Mouse (Mus musculus) limb, embryonic 14.5 days (tissue): Measurements from ENCODE around the gene Arrdc1. TPM values are rescaled to one million over a fixed set of nuclear protein-coding genes. Genes with fewer than 3 reads are reported as not detected.
"Not testable (repeated sequence)": the region's sequence is repeated elsewhere in the genome, so short reads cannot be mapped to it uniquely, and the experiment has no call there.

ENCODE experiments used
- ATAC-seq: fragments of 200-750 bp; cut with Nextera tagmentation; 2 replicates; pipeline ENCODE4 v1.8.0; 2017; ENCODE audit warnings: low read depth, moderate number of reproducible peaks, moderate TSS enrichment; ENCODE audit not compliant: low FRiP score
- DNase-seq: peaks from one replicate; pipeline ENCODE4 v3.0.0-alpha.2; 2015; ENCODE audit warnings: low spot score
- H3K27ac ChIP-seq: fragments of 300-500 bp; sonication (generic); replicated peaks from 2 replicates; pipeline ENCODE4 v1.5.1; 2014; ENCODE audit warnings: low read depth, mild to moderate bottlenecking, low read length, moderate library complexity, mixed read lengths
- H3K27me3 ChIP-seq: fragments of 300-500 bp; sonication (generic); 2 replicates; pipeline ENCODE4 v1.6.1; 2014; ENCODE audit warnings: low read length, mixed read lengths; ENCODE audit not compliant: control insufficient read depth, insufficient read depth
- H3K36me3 ChIP-seq: fragments of 300-500 bp; sonication (generic); 2 replicates; pipeline ENCODE4 v1.6.1; 2014; ENCODE audit warnings: mild to moderate bottlenecking, low read length, moderate library complexity, mixed read lengths; ENCODE audit not compliant: control insufficient read depth, insufficient read depth
- H3K4me1 ChIP-seq: fragments of 300-500 bp; sonication (generic); 2 replicates; pipeline ENCODE4 v1.6.1; 2014; ENCODE audit warnings: antibody characterized with exemption, low read length, mixed read lengths; ENCODE audit not compliant: control insufficient read depth, insufficient read depth
- H3K4me2 ChIP-seq: fragments of 300-500 bp; sonication (generic); replicated peaks from 2 replicates; pipeline ENCODE4 v1.6.1; 2014; ENCODE audit warnings: low read depth, mild to moderate bottlenecking, low read length, moderate library complexity; ENCODE audit not compliant: severe bottlenecking
- H3K4me3 ChIP-seq: fragments of 300-500 bp; sonication (generic); replicated peaks from 2 replicates; pipeline ENCODE4 v1.5.1; 2014; ENCODE audit warnings: low read length
- H3K9ac ChIP-seq: fragments of 300-500 bp; sonication (generic); 2 replicates; pipeline ENCODE4 v1.6.1; 2014; ENCODE audit warnings: mild to moderate bottlenecking, low read depth, low read length, moderate library complexity; ENCODE audit not compliant: severe bottlenecking
- H3K9me3 ChIP-seq: fragments of 300-500 bp; sonication (generic); 2 replicates; pipeline ENCODE4 v1.6.1; 2016; ENCODE audit warnings: low read length; ENCODE audit not compliant: control insufficient read depth
- POLR2A ChIP-seq: fragments of 200-500 bp; IDR thresholded peaks from 2 replicates; pipeline ENCODE4 v1.8.0; 2012; ENCODE audit warnings: inconsistent platforms, mild to moderate bottlenecking, moderate library complexity, borderline replicate concordance; ENCODE audit not compliant: insufficient read depth, insufficient read length; ENCODE audit errors: extremely low read depth
- WGBS: fragments of 180-500 bp; shearing (Covaris S2); extraction: QIAGEN DNeasy Blood & Tissue Kit; methylation state at CpG from one replicate; pipeline ENCODE4 v1.1.7; 2014; 5-methylcytosine and 5-hydroxymethylcytosine counted together
- polyA plus RNA-seq, 2 experiments: library from polyadenylated mRNA; depleted of rRNA in 1 of 2; stranded (reverse) in 1 of 2; unstranded in 1 of 2; fragments of >200 nt; fragmentation: Nextera tagmentation in 1 of 2; extraction: Ambion mirVana in 1 of 2; gene quantifications; 2 replicates each; pipeline versions ENCODE4 v1.2.1 to v1.2.3; 2012 to 2014

Gene Arrdc1
- polyA plus RNA-seq (2012; rRNA removed) (65.0 and 80.7 TPM in 2 replicates), polyA plus RNA-seq (2014; fragmentation: Nextera tagmentation; extraction: Ambion mirVana) (33.1 and 34.1 TPM in 2 replicates)

GRCm38 (mm10) chr2:24935057-24935796 lies at the start of gene Arrdc1:
Gene Arrdc1 (minus strand): TSS chr2:24935252.
- H3K9me3 ChIP-seq, result no peaks in the 10 kb centered on the region
- TF ChIP-seq POLR2A, result no peak
- H3K36me3 ChIP-seq, result no peaks in the 10 kb centered on the region
- H3K4me1 ChIP-seq, result peaks cover 9% of the 10 kb centered on the region
- no peaks in the 10 kb centered on the region for H3K27me3 ChIP-seq
- WGBS, result under 1% methylated on average over 45 of the region's 49 CpGs
- H3K9ac ChIP-seq, result peak within 1 kb of the TSS; percentile 65
- peak within 1 kb of the TSS; percentile 95 for H3K4me2 ChIP-seq
- H3K4me3 ChIP-seq, result peak within 1 kb of the TSS; percentile 69
- ATAC-seq (peak; percentile 95), DNase-seq (peak; percentile 94)
- 0 out of 2 replicates have a peak within 1 kb of the TSS, but pooled peaks have one; percentile 13 for H3K27ac ChIP-seq

GRCm38 (mm10) chr2:24976960-24977359 lies 41.9 kb upstream of the Arrdc1 start:
- Histone ChIP-seq H3K9ac (no peak overlapping the region), H3K4me3 (no peak overlapping the region), H3K27ac (no peak overlapping the region), H3K9me3 (no peaks in the 10 kb centered on the region), H3K27me3 (no peaks in the 10 kb centered on the region), H3K36me3 (peaks cover 7% of the 10 kb centered on the region; the same call in 1 of the 2 replicates), H3K4me1 (peaks cover 9% of the 10 kb centered on the region), H3K4me2 (no peak overlapping the region)
- no peak for TF ChIP-seq POLR2A
- DNase-seq (no peak), ATAC-seq (no peak)
- 84% methylated on average over 5 of the region's 5 CpGs for WGBS

- Histone ChIP-seq H3K9ac (peak within 1 kb of the TSS; percentile 61), H3K27me3 (no peaks in the 10 kb centered on the region), H3K36me3 (peaks cover 17% of the 10 kb centered on the region), H3K4me1 (peaks cover 9% of the 10 kb centered on the region), H3K27ac (peak within 1 kb of the TSS; percentile 86), H3K4me2 (peak within 1 kb of the TSS; percentile 98), H3K9me3 (no peaks in the 10 kb centered on the region), H3K4me3 (peak within 1 kb of the TSS; percentile 53)
- ATAC-seq (peak; percentile 62), DNase-seq (peak; percentile 75)
- TF ChIP-seq POLR2A, result no peak
- 1% methylated on average over 16 of the region's 16 CpGs for WGBS
These were observed 40.7 kb upstream of the Arrdc1 start, which contains the start of gene Pnpla7 for GRCm38 (mm10) chr2:24975704-24976297. Gene Pnpla7 (plus strand): TSS chr2:24976033.

GRCm38 (mm10) chr2:24974906-24975703 lies 40.1 kb upstream of the Arrdc1 start, which contains the start of gene Mrpl41:
Gene Mrpl41 (minus strand): TSS chr2:24975098.
- Histone ChIP-seq H3K4me2 (peak within 1 kb of the TSS; percentile 98), H3K9me3 (no peaks in the 10 kb centered on the region), H3K27ac (peak within 1 kb of the TSS; percentile 86), H3K27me3 (no peaks in the 10 kb centered on the region), H3K9ac (peak within 1 kb of the TSS; percentile 61), H3K4me1 (peaks cover 9% of the 10 kb centered on the region), H3K4me3 (peak within 1 kb of the TSS; percentile 53), H3K36me3 (peaks cover 24% of the 10 kb centered on the region)
- ATAC-seq (peak; percentile 99), DNase-seq (peak; percentile 98)
- peak; percentile 90; the same call in 1 of the 2 replicates for TF ChIP-seq POLR2A
- under 1% methylated on average over 60 of the region's 64 CpGs for WGBS

- not testable (repeated sequence) for H3K27me3 ChIP-seq, ATAC-seq, H3K9me3 ChIP-seq, DNase-seq, H3K4me1 ChIP-seq
- H3K4me2 ChIP-seq, result peak overlapping the region; percentile 98
- peak overlapping the region; percentile 22 for H3K27ac ChIP-seq
- peak overlapping the region; percentile 53 for H3K4me3 ChIP-seq
- under 1% methylated on average over 16 of the region's 17 CpGs for WGBS
- peaks cover 30% of the 10 kb centered on the region for H3K36me3 ChIP-seq
- peak overlapping the region; percentile 61 for H3K9ac ChIP-seq
These were observed 39.4 kb upstream of the Arrdc1 start for GRCm38 (mm10) chr2:24974452-24974851.
